Comparison of ENCODE assay signal across 8 mouse cellular contexts in the genomic region with DNA sequence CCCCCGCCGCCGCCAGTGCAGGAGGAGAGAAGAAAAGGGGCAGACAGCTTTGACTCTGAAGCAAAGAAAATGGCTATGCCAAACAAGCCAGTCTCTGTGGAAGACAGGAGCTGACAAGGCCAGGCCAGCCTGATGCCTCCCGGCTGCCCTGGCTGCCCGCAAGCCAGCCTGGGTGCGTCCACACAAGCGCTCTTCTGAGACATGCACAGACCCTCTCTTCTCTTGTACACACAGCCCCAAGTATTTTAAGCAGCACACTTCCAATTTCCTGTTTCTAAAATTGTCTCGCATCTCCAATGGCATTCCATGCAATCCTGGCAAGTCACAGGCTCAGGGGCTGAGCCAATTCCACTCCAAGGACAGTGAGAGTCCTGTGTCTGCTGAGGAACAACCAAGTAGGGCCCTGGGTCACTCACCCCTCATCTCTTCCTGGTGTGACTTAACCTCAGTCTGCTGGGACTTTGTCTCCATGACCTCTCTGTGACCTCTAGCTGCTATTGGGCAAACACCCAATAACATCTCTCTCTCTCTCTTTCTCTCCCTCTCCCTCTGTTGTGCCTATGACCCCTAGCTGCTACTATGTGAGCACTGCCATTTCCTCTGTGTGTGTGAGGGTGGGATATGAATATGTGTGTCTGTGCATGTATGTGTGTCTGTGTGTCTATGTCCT.
DNase-seq lines count a peak whose midpoint lies in the region; ATAC-seq lines count a peak whose summit lies in the region.

No protein-coding gene starts in this region.

- H3K36me3 ChIP-seq in intestine, embryonic 14.5 days (ENCODE audit: control insufficient read depth, insufficient read depth, low read length), result no peaks in the 10 kb centered on the region
- no peaks in the 10 kb centered on the region for H3K36me3 ChIP-seq in midbrain, embryonic 16.5 days (ENCODE audit: control insufficient read depth, insufficient read depth, low read length)

- no peaks in the 10 kb centered on the region for H3K27me3 ChIP-seq in intestine, embryonic 14.5 days (replicated peaks; ENCODE audit: control insufficient read depth, insufficient read depth, low read length)
- H3K27me3 ChIP-seq in midbrain, embryonic 16.5 days (ENCODE audit: control insufficient read depth, insufficient read depth, low read depth, low read length), result no peaks in the 10 kb centered on the region

- H3K4me2 ChIP-seq in intestine, embryonic 14.5 days (ENCODE audit: low read length), result peak overlapping the region; percentile 3; the same call in 1 of the 2 replicates
- H3K4me2 ChIP-seq in midbrain, embryonic 16.5 days (ENCODE audit: low read length), result peak overlapping the region; percentile 28

- peaks cover 15% of the 10 kb centered on the region for H3K4me1 ChIP-seq in intestine, embryonic 14.5 days (replicated peaks; ENCODE audit: control insufficient read depth, insufficient read depth, low read length)
- peaks cover 22% of the 10 kb centered on the region for H3K4me1 ChIP-seq in midbrain, embryonic 16.5 days (ENCODE audit: control insufficient read depth, insufficient read depth, low read length)

- H3K9ac ChIP-seq in intestine, embryonic 14.5 days (ENCODE audit: low read length), result 0 out of 2 replicates have a peak overlapping the region, but pooled peaks have one; percentile 3
- peak overlapping the region; percentile 56 for H3K9ac ChIP-seq in midbrain, embryonic 16.5 days (ENCODE audit: low read depth, low read length)

- peak overlapping the region; percentile 67 for H3K27ac ChIP-seq in intestine, embryonic 14.5 days (ENCODE audit: low read depth)
- H3K27ac ChIP-seq in midbrain, embryonic 16.5 days (ENCODE audit: low read length), result peak overlapping the region; percentile 88

- WGBS in intestine, embryonic 14.5 days, result 21% methylated on average over 8 of the region's 8 CpGs
- 25% methylated on average over 8 of the region's 8 CpGs for WGBS in midbrain, embryonic 16.5 days

- ATAC-seq in intestine, embryonic 14.5 days (replicated peaks; ENCODE audit: low FRiP score, low TSS enrichment, low read depth), result peak; percentile 65
- peak; percentile 64 for ATAC-seq in midbrain, embryonic 16.5 days

- intact Hi-C loops in gastrocnemius, postnatal 14 days (cut with DNase I; ENCODE audit: low total_unique reads), result no loop called here

- peaks cover 7% of the 10 kb centered on the region; the same call in 1 of the 2 replicates for H3K9me3 ChIP-seq in intestine, embryonic 14.5 days (ENCODE audit: control insufficient read depth, low read length)
- H3K9me3 ChIP-seq in midbrain, embryonic 16.5 days (replicated peaks; ENCODE audit: control insufficient read depth, low read length, poor library complexity, severe bottlenecking), result no peaks in the 10 kb centered on the region

- H3K4me3 ChIP-seq in intestine, embryonic 14.5 days (ENCODE audit: low read depth, low read length), result no peak overlapping the region
- no peak overlapping the region for H3K4me3 ChIP-seq in midbrain, embryonic 16.5 days (ENCODE audit: low read depth, low read length)

- DNase-seq in 416B (ENCODE audit: low read depth) (peak; percentile 58), ZHBTc4 (ENCODE audit: low read depth, low spot score) (peak; percentile 34), liver (peak; percentile 19)
- peak; percentile 55 for DNase-seq in gastrocnemius, postnatal 14 days
- DNase-seq in intestine, embryonic 14.5 days (ENCODE audit: low spot score), result peak; percentile 65
- no peak for DNase-seq in urinary bladder, adult 18-20 months (ENCODE audit: low spot score in 2 of 2)
- DNase-seq in T-cell, adult 2 months (ENCODE audit: low spot score), result no peak

Comparison
In these comparisons a context has a peak if more than half of its experiments do, and no peak if none do; other contexts are left out.
1. DNase-seq: peak in 416B (single experiment), ZHBTc4 (single experiment), gastrocnemius, postnatal 14 days (single experiment), intestine, embryonic 14.5 days (single experiment) and liver (single experiment); none in urinary bladder, adult 18-20 months (0 of 2) and T-cell, adult 2 months (single experiment).